Mouse (Mus musculus) liver, adult 2 months (tissue): ENCODE results near the gene Ptcd1.

Source experiments
- CTCF ChIP-seq: fragments of 200-500 bp; IDR thresholded peaks from 2 replicates; pipeline ENCODE4 v1.5.1; 2011; ENCODE audit warnings: low read depth, low read length, control low read depth
- POLR2A ChIP-seq: fragments of 200-500 bp; IDR thresholded peaks from 2 replicates; pipeline ENCODE4 v1.6.1; 2011; ENCODE audit warnings: low read length, control low read depth; ENCODE audit not compliant: insufficient read depth; ENCODE audit errors: extremely low read depth

DNA sequence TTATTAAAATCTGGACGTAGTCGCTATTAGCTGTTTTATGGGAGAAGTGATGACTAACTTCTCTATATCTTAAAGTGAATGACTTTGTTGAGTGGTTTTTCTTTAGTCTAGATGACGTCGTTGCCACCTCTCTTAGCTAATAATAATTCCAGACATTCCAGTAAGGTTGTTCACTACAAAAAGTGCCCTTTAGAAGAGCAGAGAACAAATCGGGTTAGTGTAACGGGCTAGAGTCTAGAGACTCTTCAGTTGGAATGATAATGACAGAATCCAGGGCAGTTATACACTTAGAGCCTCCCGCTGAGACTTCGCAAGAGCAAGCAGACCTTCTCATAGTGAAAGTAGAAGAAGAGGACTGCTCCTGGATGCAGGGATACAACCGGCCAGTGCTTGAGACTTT, 38.1 kb upstream of the Ptcd1 start:
- TF ChIP-seq CTCF (no peak), POLR2A (no peak)
